Mouse (Mus musculus) midbrain, embryonic 12.5 days (tissue): Measurements from ENCODE around the gene Scp2. TPM values are rescaled to one million over a fixed set of nuclear protein-coding genes. Genes with fewer than 3 reads are reported as not detected.

Source experiments
- ATAC-seq: fragments of 200-750 bp; cut with Nextera tagmentation; 2 replicates; pipeline ENCODE4 v1.8.0; 2017; ENCODE audit warnings: low read depth, moderate TSS enrichment, moderate library complexity; ENCODE audit not compliant: low FRiP score
- H3K27ac ChIP-seq: fragments of 300-500 bp; sonication (generic); replicated peaks from 2 replicates; pipeline ENCODE4 v1.5.1; 2016; ENCODE audit warnings: mild to moderate bottlenecking
- H3K27me3 ChIP-seq: fragments of 300-500 bp; sonication (generic); 2 replicates; pipeline ENCODE4 v1.6.1; 2016; ENCODE audit warnings: mild to moderate bottlenecking
- H3K36me3 ChIP-seq: fragments of 300-500 bp; sonication (generic); 2 replicates; pipeline ENCODE4 v1.6.1; 2016
- H3K4me1 ChIP-seq: fragments of 300-500 bp; sonication (generic); 2 replicates; pipeline ENCODE4 v1.6.1; 2016
- H3K4me2 ChIP-seq: fragments of 300-500 bp; sonication (generic); replicated peaks from 2 replicates; pipeline ENCODE4 v1.6.1; 2016; ENCODE audit warnings: mild to moderate bottlenecking, moderate library complexity
- H3K4me3 ChIP-seq: fragments of 300-500 bp; sonication (generic); 2 replicates; pipeline ENCODE4 v1.5.1; 2016; ENCODE audit warnings: mild to moderate bottlenecking
- H3K9ac ChIP-seq: fragments of 300-500 bp; sonication (generic); replicated peaks from 2 replicates; pipeline ENCODE4 v1.6.1; 2016; ENCODE audit warnings: mild to moderate bottlenecking, moderate library complexity
- H3K9me3 ChIP-seq: fragments of 300-500 bp; sonication (generic); 2 replicates; pipeline ENCODE4 v1.6.1; 2016; ENCODE audit warnings: mild to moderate bottlenecking
- WGBS: fragments of 180-500 bp; shearing (Covaris S2); methylation state at CpG from one replicate; pipeline ENCODE4 v1.1.7; 2016; 5-methylcytosine and 5-hydroxymethylcytosine counted together
- polyA plus RNA-seq: library from polyadenylated mRNA; unstranded; fragments of >200 nt; fragmentation: Nextera tagmentation; extraction: Ambion mirVana; gene quantifications from 2 replicates; pipeline ENCODE4 v1.2.1, GENCODE M21; 2016

Gene Scp2
- polyA plus RNA-seq, 1 experiment from 2014 or later, result 204 TPM

DNA sequence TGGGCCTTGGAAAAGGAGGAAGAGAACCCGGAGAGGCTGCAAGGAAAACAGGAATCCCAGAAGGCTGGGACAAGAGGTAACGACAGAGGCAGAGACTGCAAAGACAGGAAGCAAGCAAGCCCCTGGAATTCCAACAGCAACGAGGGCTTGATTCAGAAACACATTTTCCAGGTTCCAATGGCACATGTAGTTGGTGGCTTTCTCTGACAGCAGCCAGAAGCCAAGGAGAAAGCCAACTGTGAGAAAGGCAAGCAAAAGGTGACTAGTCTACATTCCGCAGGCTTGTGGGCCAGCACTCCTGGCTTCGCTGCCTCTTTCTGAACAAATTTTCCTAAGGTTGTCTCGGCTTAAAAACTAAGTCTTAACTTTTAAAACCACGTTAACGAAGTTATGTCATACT lies 74.1 kb downstream of the Scp2 start:
- WGBS, result 11% methylated on average over 8 of the region's 8 CpGs
- no peak for ATAC-seq
- no peaks in the 10 kb centered on the region for H3K27me3 ChIP-seq

DNA sequence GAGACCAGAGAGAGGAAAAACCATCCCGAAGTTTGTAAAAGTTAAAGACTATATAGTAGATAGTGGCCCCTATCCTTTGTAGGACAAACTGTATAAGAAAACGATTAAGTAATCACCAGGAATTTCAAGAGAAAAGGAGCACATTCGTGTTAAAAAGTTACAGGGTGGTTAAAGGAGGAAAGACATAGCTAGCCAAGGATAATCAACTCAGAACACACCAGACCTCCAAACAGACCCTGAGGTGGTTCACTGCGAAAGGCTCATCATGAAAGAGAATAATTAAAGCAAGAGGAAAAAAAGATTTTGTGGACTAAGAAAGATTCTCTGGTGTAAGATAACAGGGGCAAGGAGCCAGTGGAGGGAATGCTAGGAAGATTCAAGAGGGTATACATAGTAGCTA lies 74.5 kb downstream of the Scp2 start:
- Histone ChIP-seq H3K4me1 (peaks cover 14% of the 10 kb centered on the region), H3K36me3 (peaks cover 15% of the 10 kb centered on the region), H3K27ac (no peak overlapping the region), H3K4me2 (peak overlapping the region; percentile 89), H3K27me3 (no peaks in the 10 kb centered on the region), H3K9me3 (no peaks in the 10 kb centered on the region), H3K9ac (peak overlapping the region; percentile 72), H3K4me3 (peak overlapping the region; percentile 57)
- ATAC-seq, result no peak
- WGBS, result 72% methylated on average over 4 of the region's 4 CpGs

More for the DNA sequence above, 74.1 kb downstream of the Scp2 start:
- Histone ChIP-seq H3K36me3 (peaks cover 15% of the 10 kb centered on the region), H3K4me3 (peak overlapping the region; percentile 57), H3K9me3 (no peaks in the 10 kb centered on the region), H3K9ac (peak overlapping the region; percentile 72), H3K4me1 (peaks cover 14% of the 10 kb centered on the region), H3K4me2 (peak overlapping the region; percentile 89), H3K27ac (no peak overlapping the region)

- no peaks in the 10 kb centered on the region for H3K27me3 ChIP-seq
- 82% methylated on average over 2 of the region's 2 CpGs for WGBS
- peaks cover 14% of the 10 kb centered on the region for H3K4me1 ChIP-seq
- H3K4me2 ChIP-seq, result no peak overlapping the region
- H3K27ac ChIP-seq, result no peak overlapping the region
- H3K9ac ChIP-seq, result no peak overlapping the region
- H3K9me3 ChIP-seq, result no peaks in the 10 kb centered on the region
- H3K4me3 ChIP-seq, result no peak overlapping the region
- peaks cover 20% of the 10 kb centered on the region for H3K36me3 ChIP-seq
- no peak for ATAC-seq
These were observed 76.7 kb downstream of the Scp2 start for GRCm38 (mm10) chr4:108068081-108068480.

GRCm38 (mm10) chr4:108067261-108067660 lies 77.5 kb downstream of the Scp2 start:
- no peaks in the 10 kb centered on the region for H3K27me3 ChIP-seq
- no peak for ATAC-seq
- no peak overlapping the region for H3K27ac ChIP-seq
- H3K36me3 ChIP-seq, result peaks cover 26% of the 10 kb centered on the region
- no peaks in the 10 kb centered on the region for H3K9me3 ChIP-seq
- H3K4me1 ChIP-seq, result peaks cover 14% of the 10 kb centered on the region
- no peak overlapping the region for H3K9ac ChIP-seq
- H3K4me3 ChIP-seq, result no peak overlapping the region
- 93% methylated on average over 7 of the region's 7 CpGs for WGBS
- no peak overlapping the region for H3K4me2 ChIP-seq

DNA sequence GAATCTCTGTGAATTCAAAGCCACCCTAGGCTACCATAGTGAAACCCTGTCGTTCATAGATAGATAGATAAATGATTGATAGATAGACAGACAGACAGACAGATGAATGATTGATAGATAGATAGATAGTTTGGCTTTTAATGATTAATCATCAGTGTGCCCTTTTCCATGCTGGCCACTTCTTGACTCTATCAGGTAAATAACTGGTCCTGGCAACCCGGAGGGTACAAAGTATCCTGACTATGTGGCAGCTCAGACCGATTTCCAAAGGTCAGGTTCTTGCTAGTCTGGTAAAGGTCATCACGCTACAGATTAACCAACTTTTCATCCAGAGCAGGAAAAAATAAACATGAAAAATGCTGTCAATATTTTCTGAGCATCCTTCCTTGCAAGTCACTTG lies 78.2 kb downstream of the Scp2 start:
- peaks cover 14% of the 10 kb centered on the region for H3K4me1 ChIP-seq
- ATAC-seq, result no peak
- no peaks in the 10 kb centered on the region for H3K27me3 ChIP-seq
- H3K4me3 ChIP-seq, result no peak overlapping the region
- H3K36me3 ChIP-seq, result peaks cover 28% of the 10 kb centered on the region
- no peaks in the 10 kb centered on the region for H3K9me3 ChIP-seq
- no peak overlapping the region for H3K4me2 ChIP-seq
- H3K27ac ChIP-seq, result no peak overlapping the region
- 90% methylated on average over 4 of the region's 4 CpGs for WGBS
- no peak overlapping the region for H3K9ac ChIP-seq

GRCm38 (mm10) chr4:108065176-108065844 lies 79.5 kb downstream of the Scp2 start:
- no peak for ATAC-seq

DNA sequence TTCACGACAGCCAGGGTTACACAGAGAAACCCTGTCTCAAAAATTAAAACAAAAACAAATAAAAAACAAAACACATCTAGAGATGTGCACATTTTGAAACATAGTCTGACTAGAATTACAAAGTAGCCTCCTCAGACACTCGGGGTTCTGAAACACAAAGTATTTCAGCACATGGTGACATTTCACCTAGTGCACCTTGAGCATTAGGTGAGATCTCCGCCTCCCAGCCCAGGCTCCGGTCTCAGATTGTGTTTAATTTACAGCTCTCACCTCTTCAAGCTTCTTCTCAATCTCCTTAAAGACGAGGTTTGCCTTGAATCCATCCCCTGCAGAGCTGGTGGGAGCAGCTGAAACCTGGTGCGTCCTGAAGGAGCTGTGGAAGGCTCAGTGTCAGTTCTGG lies 81.2 kb downstream of the Scp2 start:
- no peak for ATAC-seq
- peaks cover 9% of the 10 kb centered on the region; the same call in 1 of the 2 replicates for H3K4me1 ChIP-seq

More at GRCm38 (mm10) chr4:108065176-108065844, 79.5 kb downstream of the Scp2 start:
- H3K27ac ChIP-seq, result no peak overlapping the region
- H3K4me3 ChIP-seq, result no peak overlapping the region
- H3K9ac ChIP-seq, result no peak overlapping the region
- H3K36me3 ChIP-seq, result peaks cover 31% of the 10 kb centered on the region
- H3K4me1 ChIP-seq, result peaks cover 10% of the 10 kb centered on the region
- no peaks in the 10 kb centered on the region for H3K9me3 ChIP-seq
- 94% methylated on average over 2 of the region's 2 CpGs for WGBS
- H3K27me3 ChIP-seq, result no peaks in the 10 kb centered on the region
- no peak overlapping the region for H3K4me2 ChIP-seq

DNA sequence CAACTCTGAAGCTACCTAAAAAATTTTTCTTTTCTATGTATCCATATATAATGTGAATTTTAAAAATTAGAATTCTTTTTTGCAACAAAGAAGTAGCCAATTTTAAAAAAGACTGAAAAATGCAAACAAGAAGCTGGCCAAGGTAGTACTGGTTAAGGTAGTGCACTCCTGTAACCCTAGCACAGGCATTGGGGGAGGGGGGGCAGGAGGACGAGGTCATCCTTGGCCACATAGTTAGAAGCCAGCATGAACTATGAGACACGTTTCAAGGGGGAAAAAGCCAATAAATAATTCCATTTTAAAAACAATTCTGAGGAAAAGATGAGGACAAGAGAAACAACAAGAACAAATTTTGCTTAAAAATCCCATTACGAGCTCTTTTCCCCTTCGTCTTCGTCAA lies 82.3 kb downstream of the Scp2 start:
- 96% methylated on average over 5 of the region's 5 CpGs for WGBS
- no peak overlapping the region for H3K9ac ChIP-seq
- ATAC-seq, result no peak
- no peaks in the 10 kb centered on the region for H3K27me3 ChIP-seq
- H3K4me2 ChIP-seq, result no peak overlapping the region
- H3K27ac ChIP-seq, result no peak overlapping the region
- H3K36me3 ChIP-seq, result peaks cover 34% of the 10 kb centered on the region
- peaks cover 9% of the 10 kb centered on the region; the same call in 1 of the 2 replicates for H3K4me1 ChIP-seq
- H3K4me3 ChIP-seq, result no peak overlapping the region
- H3K9me3 ChIP-seq, result no peaks in the 10 kb centered on the region

More for the DNA sequence above, 81.2 kb downstream of the Scp2 start:
- H3K9me3 ChIP-seq, result no peaks in the 10 kb centered on the region
- no peak overlapping the region for H3K4me2 ChIP-seq
- H3K27ac ChIP-seq, result no peak overlapping the region
- H3K36me3 ChIP-seq, result peaks cover 36% of the 10 kb centered on the region
- H3K4me3 ChIP-seq, result no peak overlapping the region
- no peak overlapping the region for H3K9ac ChIP-seq
- no peaks in the 10 kb centered on the region for H3K27me3 ChIP-seq
- 87% methylated on average over 6 of the region's 6 CpGs for WGBS

DNA sequence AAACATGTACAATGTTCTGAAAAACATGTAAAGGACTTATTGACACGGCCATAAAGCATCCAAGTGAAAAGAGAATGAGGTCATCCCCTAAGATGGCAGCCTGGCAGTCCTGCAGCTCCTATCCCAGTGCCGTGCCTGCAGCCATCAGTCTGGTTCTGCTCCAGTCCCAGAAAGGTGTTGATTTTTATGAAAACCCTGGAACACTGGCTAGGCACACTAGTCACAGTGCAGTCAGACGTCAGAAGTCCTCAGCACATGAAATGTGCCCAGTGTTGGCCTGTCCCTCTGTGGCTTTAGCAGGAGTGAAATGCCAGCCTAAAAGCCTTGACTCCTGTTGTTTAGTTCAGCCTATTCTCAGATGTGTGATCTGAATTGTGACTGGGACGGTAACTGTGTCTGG lies 84.0 kb downstream of the Scp2 start:
- Histone ChIP-seq H3K4me3 (no peak overlapping the region), H3K36me3 (peaks cover 36% of the 10 kb centered on the region), H3K4me1 (peaks cover 9% of the 10 kb centered on the region; the same call in 1 of the 2 replicates), H3K27ac (peak overlapping the region; percentile 15; the same call in 1 of the 2 replicates), H3K9me3 (no peaks in the 10 kb centered on the region), H3K4me2 (no peak overlapping the region), H3K27me3 (no peaks in the 10 kb centered on the region), H3K9ac (no peak overlapping the region)
- WGBS, result 77% methylated on average over 4 of the region's 4 CpGs
- no peak for ATAC-seq

DNA sequence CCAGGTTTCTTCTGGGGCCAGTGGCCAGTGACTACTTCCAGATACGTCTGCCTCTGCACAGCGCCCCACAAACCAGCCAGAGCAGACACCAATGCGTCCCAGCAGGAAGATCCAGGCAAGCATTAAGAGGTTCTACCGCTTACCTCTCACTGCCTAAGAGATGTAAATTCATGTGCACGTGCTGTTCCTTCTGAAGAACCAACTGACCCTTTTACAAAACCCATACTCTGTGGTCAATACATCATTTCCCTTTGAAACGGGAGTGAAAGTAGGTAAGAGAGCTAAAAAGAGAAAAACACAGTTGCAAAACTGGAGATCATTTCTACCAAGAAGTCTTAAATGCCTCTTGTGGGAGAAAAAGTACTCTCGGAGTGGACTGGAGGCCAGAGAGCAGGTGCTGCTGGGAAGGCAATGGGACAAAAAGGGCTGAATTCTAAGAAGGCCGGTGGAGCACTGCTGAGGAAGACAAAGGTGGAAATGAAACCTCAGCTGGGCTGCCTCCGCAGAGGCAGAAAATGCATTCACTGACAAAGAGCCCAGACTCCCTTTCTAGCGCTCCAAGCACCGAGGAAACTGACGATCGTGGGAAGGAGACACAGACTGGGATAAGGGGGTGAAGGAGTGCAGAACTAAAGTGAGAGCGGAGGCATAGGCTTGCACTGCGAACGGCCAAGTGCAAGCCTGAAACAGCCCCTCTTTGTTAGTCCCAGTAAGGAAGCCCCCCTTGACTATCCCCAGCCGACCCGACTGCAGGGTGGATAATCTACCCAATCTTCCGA lies 85.0 kb downstream of the Scp2 start:
- ATAC-seq, result no peak
- H3K4me1 ChIP-seq, result peaks cover 9% of the 10 kb centered on the region; the same call in 1 of the 2 replicates
- 41% methylated on average over 19 of the region's 19 CpGs for WGBS
- no peak overlapping the region for H3K4me3 ChIP-seq
- peaks cover 45% of the 10 kb centered on the region for H3K36me3 ChIP-seq
- no peaks in the 10 kb centered on the region for H3K9me3 ChIP-seq
- H3K27ac ChIP-seq, result peak overlapping the region; percentile 57
- 0 out of 2 replicates have a peak overlapping the region, but pooled peaks have one; percentile 13 for H3K4me2 ChIP-seq
- no peak overlapping the region for H3K9ac ChIP-seq
- no peaks in the 10 kb centered on the region for H3K27me3 ChIP-seq

DNA sequence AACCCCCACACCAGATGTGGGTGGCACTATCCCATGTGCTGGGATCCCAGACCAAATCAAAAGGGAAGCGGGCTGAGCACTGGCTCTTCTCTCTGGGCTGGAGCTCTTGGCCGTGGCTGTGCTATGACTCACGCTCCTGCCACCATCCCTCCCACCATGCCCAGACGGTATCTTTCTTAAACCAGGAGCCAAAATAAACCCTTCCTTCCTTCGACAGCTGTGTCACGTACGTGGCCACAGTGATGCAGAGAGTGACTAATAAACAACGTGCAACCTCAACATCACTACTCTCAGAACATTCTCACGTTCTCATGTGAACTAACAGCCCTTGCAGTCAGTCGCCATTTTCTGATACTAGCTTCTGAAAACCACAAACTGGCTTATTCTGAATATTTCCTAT lies 86.6 kb downstream of the Scp2 start:
- Histone ChIP-seq H3K27me3 (no peaks in the 10 kb centered on the region), H3K9ac (no peak overlapping the region), H3K4me1 (peaks cover 9% of the 10 kb centered on the region; the same call in 1 of the 2 replicates), H3K4me3 (no peak overlapping the region), H3K9me3 (no peaks in the 10 kb centered on the region), H3K27ac (no peak overlapping the region), H3K4me2 (no peak overlapping the region), H3K36me3 (peaks cover 54% of the 10 kb centered on the region)
- WGBS, result 92% methylated on average over 10 of the region's 10 CpGs
- ATAC-seq, result no peak

- H3K4me1 ChIP-seq, result peaks cover 9% of the 10 kb centered on the region; the same call in 1 of the 2 replicates
- no peak overlapping the region for H3K9ac ChIP-seq
- WGBS, result 95% methylated on average over 2 of the region's 2 CpGs
- ATAC-seq, result no peak
- no peak overlapping the region for H3K27ac ChIP-seq
- no peaks in the 10 kb centered on the region for H3K27me3 ChIP-seq
- H3K9me3 ChIP-seq, result no peaks in the 10 kb centered on the region
- peaks cover 58% of the 10 kb centered on the region for H3K36me3 ChIP-seq
- H3K4me3 ChIP-seq, result no peak overlapping the region
- H3K4me2 ChIP-seq, result no peak overlapping the region
These were observed 87.6 kb downstream of the Scp2 start for GRCm38 (mm10) chr4:108057247-108057646.
